Mouse (Mus musculus) cerebellum, adult 11-12 months (tissue): Measurements from ENCODE around the gene Fbrs.
"Not testable (repeated sequence)": the region's sequence is repeated elsewhere in the genome, so short reads cannot be mapped to it uniquely, and the experiment has no call there.

ENCODE experiments used
- DNase-seq: peaks from one replicate; pipeline ENCODE4 v3.0.0; 2022

Gene Fbrs

GRCm38 (mm10) chr7:127476855-127477254, 2.1 kb upstream of the Fbrs start:
- DNase-seq: peak; percentile 39

DNA sequence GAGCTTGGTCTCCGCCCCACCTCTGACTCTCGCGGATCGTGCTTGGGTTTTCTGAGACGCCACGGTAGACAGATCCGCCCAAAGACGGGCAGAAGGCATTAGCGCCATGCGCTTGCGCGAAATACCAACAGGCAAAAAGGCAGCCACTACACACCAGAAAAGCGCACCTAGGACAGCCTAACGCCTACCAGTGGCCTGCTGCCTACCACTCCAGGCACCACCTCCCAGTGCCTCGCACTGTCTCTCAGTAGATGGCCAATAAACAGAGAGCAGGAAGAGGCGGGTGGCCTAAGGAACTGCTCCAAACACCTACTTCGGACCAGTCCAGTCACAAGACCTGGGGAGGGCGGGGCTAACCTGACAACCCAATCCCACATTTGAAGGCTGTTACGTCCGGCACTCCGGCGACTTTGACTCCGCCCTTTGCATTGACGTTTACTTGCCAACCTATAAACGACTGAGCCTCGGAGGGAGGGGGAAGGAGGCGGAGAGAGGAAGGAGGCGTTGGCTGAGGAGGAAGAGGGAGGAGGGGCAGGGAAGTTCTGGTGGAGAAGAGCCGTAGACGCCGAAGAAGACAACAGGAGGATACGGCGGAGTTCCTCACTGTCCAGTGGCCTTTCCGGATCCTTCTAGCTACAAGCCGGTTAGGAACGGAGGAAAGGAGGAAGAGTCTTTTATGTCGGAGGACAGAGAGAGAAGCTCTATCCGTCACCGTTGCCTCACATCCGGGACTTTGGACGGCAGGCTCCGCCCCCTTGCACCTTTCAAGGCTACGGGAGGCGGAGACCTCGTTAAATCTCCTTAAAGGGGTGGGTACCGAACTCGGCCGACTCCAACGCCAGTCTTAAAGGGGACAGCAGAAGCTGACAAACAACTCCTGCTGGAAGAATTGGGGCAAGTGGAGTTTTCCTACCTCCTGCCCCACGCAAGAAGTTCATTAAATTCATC, 1.0 kb upstream of the Fbrs start:
- peak; percentile 100 for DNase-seq

DNA sequence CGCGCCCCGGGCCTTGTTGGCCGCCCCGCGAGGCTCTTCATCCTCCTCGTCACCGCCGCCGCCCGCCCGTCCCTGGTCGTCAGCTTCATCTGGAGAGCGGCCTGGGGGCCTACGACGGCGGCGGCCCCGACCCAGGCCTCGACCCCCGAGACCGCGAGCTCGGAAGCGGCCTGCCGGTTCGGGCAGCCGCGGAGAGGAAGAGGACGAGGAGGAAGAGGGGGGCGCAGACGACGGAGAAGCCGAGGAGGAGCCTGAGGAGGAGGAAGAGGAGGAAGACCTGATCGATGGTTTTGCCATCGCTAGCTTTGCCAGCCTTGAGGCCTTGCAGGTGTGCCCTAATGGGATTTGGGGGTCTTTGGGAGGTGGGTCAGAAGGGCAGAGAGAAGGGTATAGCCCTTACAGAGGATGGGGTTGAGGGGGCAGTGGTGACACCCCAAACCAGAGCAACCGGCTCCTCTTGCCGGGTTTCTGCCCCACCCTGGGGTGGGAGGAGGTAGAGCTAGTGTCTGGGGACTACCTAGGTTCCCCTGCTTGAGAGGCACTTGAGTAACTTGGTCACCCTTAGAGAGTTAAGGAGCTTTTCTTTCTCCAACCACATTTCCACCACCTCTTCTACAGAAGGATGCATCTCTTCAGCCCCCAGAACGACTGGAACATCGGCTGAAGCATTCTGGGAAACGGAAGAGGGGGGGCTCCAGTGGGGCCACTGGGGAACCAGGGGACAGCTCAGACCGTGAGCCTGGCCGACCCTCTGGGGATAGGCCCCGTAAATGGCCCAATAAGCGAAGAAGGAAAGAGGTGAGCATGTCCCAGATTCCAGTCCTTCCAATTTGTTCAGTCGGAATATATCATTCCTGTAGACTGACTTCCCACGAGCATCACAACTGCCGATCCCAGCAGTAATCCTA, 573 bp downstream of the Fbrs start:
- peak; percentile 65 for DNase-seq

- DNase-seq: no peak
Observed at GRCm38 (mm10) chr7:127480321-127480720, 1.3 kb downstream of the Fbrs start.

DNA sequence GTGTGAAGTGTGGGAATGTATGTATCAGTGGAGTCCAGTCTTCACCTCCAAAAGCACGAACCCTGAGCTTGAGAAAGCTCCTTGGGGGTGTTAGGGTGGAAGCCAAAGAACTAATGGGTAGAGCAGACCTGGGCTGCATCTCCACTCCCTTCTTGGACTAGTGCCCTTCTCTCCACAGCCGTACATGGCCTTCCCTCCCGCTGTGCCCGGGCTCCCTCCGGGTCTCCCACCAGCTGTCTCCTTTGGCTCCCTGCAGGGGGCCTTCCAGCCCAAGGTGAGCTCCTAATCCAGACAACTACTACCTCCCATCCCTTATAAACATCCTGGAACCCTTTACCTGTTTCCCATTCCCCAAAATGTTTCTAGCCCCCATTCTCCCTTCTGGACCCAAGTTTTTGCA, 6.4 kb downstream of the Fbrs start:
- peak; percentile 65 for DNase-seq

GRCm38 (mm10) chr7:127488364-127488763, 9.4 kb downstream of the Fbrs start:
- DNase-seq: not testable (repeated sequence)

DNA sequence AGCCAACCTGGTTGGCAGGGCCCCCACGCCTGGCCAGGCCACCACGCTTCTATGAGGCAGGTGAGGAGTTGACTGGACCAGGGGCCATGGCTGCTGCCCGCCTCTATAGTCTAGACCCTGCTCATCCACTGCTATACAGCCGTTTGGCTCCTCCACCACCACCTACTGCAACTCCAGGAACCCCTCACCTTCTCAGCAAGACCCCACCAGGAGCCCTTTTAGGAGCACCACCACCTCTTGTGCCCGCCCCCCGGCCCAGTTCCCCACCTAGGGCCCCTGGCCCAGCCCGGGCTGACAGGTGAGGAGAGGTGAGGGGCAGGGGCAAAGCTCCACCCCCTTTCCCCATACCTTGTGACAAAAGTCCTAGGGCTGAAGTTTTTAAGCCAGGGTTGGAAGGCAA, 11.0 kb downstream of the Fbrs start:
- DNase-seq: no peak

DNA sequence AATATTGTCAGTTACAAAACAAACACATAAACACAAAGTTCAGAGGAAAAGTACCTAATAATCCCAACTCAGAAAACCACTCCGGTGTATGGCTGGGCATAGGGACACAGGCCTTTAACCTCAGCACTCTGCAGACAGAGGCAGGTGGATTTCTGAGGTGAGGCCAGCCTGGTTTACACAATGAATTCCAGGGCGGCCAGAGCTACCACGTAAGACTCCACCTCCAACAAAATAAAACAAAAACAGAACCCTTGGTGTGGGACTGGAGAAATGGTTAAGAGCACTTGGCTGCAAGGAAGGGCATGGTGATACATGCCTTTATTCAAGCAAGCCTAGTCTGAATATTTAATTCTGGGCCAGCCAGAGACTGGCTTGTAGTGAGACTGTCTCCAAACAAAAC, 12.8 kb downstream of the Fbrs start:
- no peak for DNase-seq

GRCm38 (mm10) chr7:127494648-127495047, 15.6 kb downstream of the Fbrs start:
- no peak for DNase-seq

DNA sequence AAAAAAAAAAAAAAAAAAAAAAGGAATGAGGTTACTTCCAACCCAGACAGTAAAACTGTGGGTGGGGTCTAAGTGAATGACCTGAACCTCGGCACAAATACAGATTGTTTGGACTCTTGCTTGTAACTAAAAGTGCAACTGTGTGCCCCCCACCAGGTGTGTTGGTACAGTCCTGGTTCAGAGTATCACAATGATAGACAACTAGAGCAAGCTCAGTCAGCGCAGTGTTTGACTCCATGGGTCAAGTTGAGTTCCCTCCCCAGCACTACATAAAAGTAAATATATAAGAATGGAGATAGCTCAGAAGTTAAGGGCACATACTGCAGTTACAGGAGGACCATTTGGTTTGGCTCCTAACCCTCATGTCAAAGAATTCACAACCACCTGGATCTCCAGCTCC, 18.4 kb downstream of the Fbrs start:
- DNase-seq: no peak

GRCm38 (mm10) chr7:127498407-127498806, 19.4 kb downstream of the Fbrs start:
- no peak for DNase-seq

GRCm38 (mm10) chr7:127508291-127508690, 29.3 kb downstream of the Fbrs start:
- no peak for DNase-seq

GRCm38 (mm10) chr7:127509830-127510229, 30.8 kb downstream of the Fbrs start:
- DNase-seq: not testable (repeated sequence)

- peak; percentile 37 for DNase-seq
Observed at GRCm38 (mm10) chr7:127511241-127511640, 32.2 kb downstream of the Fbrs start.

DNA sequence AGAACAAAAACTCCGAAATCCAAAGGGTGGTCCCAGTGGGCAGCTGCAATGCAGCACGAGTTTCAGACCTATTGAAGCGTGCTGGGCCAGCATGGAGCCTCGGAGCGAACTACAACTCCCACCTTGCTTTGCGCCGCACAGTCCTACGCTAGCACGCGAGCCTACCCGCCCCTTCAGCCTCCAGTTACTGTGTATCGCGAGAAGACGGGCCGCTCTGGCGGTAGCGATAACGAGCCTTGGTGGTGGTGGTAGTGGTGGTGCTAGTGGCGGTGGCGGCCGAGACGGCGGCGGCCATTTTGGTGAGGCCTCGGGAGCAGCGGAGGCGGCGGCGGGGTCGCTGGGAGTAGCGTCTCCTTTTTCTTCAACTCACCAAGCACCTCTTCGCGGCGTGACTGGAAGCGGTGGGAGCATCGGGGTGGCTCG, 32.8 kb downstream of the Fbrs start, which contains the start of gene Srcap:
Gene Srcap (plus strand): TSS at position 176 of the 423 bp plus-strand sequence.
- DNase-seq: peak; percentile 98

GRCm38 (mm10) chr7:127512231-127513015, 33.4 kb downstream of the Fbrs start:
- DNase-seq: peak; percentile 94

GRCm38 (mm10) chr7:127513016-127513390, 34.0 kb downstream of the Fbrs start:
- peak; percentile 57 for DNase-seq

DNA sequence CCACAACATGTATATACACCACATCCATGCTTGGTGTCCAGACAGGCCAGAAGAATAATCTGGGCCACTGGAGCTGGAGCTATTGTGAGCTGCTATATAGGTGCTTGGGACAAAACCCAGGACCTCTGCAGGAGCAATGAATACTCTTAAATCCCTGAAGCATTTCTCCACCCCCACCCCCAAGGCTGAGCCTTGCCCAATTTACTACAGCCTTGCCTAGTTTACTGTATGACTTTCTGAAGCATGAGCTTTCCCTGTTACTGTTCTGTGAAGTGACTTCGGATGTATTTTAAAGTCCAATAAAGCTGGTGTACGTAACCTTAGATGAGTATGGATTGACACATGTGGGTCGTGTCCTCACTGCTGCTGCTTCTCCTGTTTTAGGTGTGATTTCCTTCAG, 34.8 kb downstream of the Fbrs start:
- DNase-seq: no peak

GRCm38 (mm10) chr7:127515846-127516245, 36.8 kb downstream of the Fbrs start:
- peak; percentile 31 for DNase-seq

GRCm38 (mm10) chr7:127516344-127516743, 37.3 kb downstream of the Fbrs start:
- no peak for DNase-seq

- no peak for DNase-seq
Observed at GRCm38 (mm10) chr7:127519284-127519683, 40.3 kb downstream of the Fbrs start, which contains the start of gene Gm42715. Gm42715 (plus strand) TSS chr7:127519584.
